Mouse (Mus musculus) lung, adult 2 months (tissue): ENCODE measurements around the gene Otop1.

Experiments used
- CTCF ChIP-seq: fragments of 200-500 bp; IDR thresholded peaks from 2 replicates; pipeline ENCODE4 v1.5.1; 2011; ENCODE audit warnings: mild to moderate bottlenecking, low read length, control low read depth; ENCODE audit not compliant: insufficient read depth
- POLR2A ChIP-seq: fragments of 200-500 bp; IDR thresholded peaks from 2 replicates; pipeline ENCODE4 v1.6.1; 2011; ENCODE audit warnings: low read depth, mild to moderate bottlenecking, control low read depth, low read length, borderline replicate concordance; ENCODE audit errors: extremely low read depth

GRCm38 (mm10) chr5:38285724-38286123, 10.0 kb downstream of the Otop1 start:
- TF ChIP-seq CTCF (no peak), POLR2A (no peak)
